Mouse (Mus musculus): Measurements from ENCODE around the gene Ift122. TPM values are rescaled to one million over a fixed set of nuclear protein-coding genes. Genes with fewer than 3 reads are reported as not detected.
A peak's percentile ranks its signal among the peaks of the same experiment; 100 is the strongest.

Ift122 gene
- polyA plus RNA-seq, 1 experiment from 2014 or later: 36.9 TPM

DNA sequence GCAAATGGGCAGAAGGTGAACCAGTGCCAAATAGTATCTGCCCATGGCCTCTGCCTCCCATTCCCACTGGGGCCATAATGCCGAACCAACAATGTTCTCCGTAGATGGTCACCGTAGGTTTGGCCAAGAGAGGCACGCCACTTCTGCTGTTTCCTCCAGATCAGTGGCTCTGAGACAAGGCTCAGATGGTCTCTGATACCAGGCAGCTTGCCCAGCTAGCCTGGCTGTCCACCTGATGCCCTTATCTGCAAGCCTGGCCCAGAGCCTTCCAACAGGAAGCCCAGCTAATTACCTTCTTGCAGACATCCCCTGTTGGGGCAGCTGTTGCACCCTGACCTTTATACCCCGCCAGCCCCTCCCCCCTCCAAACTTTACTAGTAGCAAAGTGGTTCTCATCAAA is 114.8 kb downstream of the Ift122 start:
- H3K27me3 ChIP-seq: no peaks in the 10 kb centered on the region
- no peaks in the 10 kb centered on the region for H3K9me3 ChIP-seq (replicated peaks)
- H3K4me3 ChIP-seq (replicated peaks): no peak overlapping the region
- peaks cover 34% of the 10 kb centered on the region for H3K4me1 ChIP-seq
- WGBS: 73% methylated on average over 5 of the region's 5 CpGs
- no peak overlapping the region for H3K4me2 ChIP-seq
- no peak for ATAC-seq (replicated peaks; ENCODE audit: low FRiP score)
- H3K36me3 ChIP-seq: peaks cover 76% of the 10 kb centered on the region
- no peak overlapping the region for H3K9ac ChIP-seq
- no peak overlapping the region for H3K27ac ChIP-seq

GRCm38 (mm10) chr6:115968700-115969099 is 115.4 kb downstream of the Ift122 start:
- Histone ChIP-seq H3K27ac (no peak overlapping the region), H3K9ac (no peak overlapping the region), H3K9me3 (replicated peaks) (no peaks in the 10 kb centered on the region), H3K4me3 (replicated peaks) (no peak overlapping the region), H3K36me3 (peaks cover 74% of the 10 kb centered on the region), H3K4me2 (no peak overlapping the region), H3K4me1 (peaks cover 37% of the 10 kb centered on the region), H3K27me3 (no peaks in the 10 kb centered on the region)
- 81% methylated on average over 6 of the region's 6 CpGs for WGBS
- no peak for ATAC-seq (replicated peaks; ENCODE audit: low FRiP score)

DNA sequence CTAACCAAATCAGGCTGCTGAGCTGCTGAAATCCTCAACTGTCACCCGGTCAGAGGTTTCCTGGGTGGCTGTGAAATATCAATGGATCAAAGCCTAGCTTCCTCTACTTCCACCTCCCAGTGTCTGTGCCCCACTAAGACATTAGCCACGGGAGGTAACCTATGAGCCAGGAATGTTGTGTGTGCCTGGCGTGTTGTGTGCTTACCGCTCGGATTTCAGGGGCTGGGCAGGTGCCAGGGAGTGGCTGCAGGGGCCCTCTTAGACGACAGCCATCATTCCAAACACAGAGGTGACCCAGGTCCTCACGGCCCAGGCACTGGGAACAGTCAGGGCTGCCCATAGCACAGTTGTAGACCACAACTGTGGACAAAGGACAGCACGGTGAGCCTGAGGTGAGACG is 115.8 kb downstream of the Ift122 start:
- Histone ChIP-seq H3K4me2 (no peak overlapping the region), H3K4me3 (replicated peaks) (no peak overlapping the region), H3K9ac (no peak overlapping the region), H3K9me3 (replicated peaks) (no peaks in the 10 kb centered on the region), H3K4me1 (peaks cover 40% of the 10 kb centered on the region), H3K27me3 (no peaks in the 10 kb centered on the region), H3K36me3 (peaks cover 75% of the 10 kb centered on the region), H3K27ac (no peak overlapping the region)
- WGBS: 72% methylated on average over 9 of the region's 9 CpGs
- ATAC-seq (replicated peaks; ENCODE audit: low FRiP score): no peak

- Histone ChIP-seq H3K9me3 (replicated peaks) (no peaks in the 10 kb centered on the region), H3K9ac (no peak overlapping the region), H3K27me3 (no peaks in the 10 kb centered on the region), H3K4me1 (peaks cover 40% of the 10 kb centered on the region), H3K4me2 (no peak overlapping the region), H3K27ac (no peak overlapping the region), H3K36me3 (peaks cover 80% of the 10 kb centered on the region), H3K4me3 (replicated peaks) (no peak overlapping the region)
- no peak for ATAC-seq (replicated peaks; ENCODE audit: low FRiP score)
- 56% methylated on average over 5 of the region's 6 CpGs for WGBS
Observed at GRCm38 (mm10) chr6:115969952-115970351, 116.7 kb downstream of the Ift122 start.

- Histone ChIP-seq H3K27ac (peak overlapping the region; percentile 49), H3K4me3 (replicated peaks) (no peak overlapping the region), H3K36me3 (peaks cover 80% of the 10 kb centered on the region), H3K9ac (no peak overlapping the region), H3K4me2 (no peak overlapping the region), H3K9me3 (replicated peaks) (no peaks in the 10 kb centered on the region), H3K27me3 (no peaks in the 10 kb centered on the region), H3K4me1 (peaks cover 42% of the 10 kb centered on the region)
- 35% methylated on average over 13 of the region's 13 CpGs for WGBS
- ATAC-seq (replicated peaks; ENCODE audit: low FRiP score): 0 out of 2 replicates have a peak, but pooled peaks have one; percentile 16
Observed at GRCm38 (mm10) chr6:115971273-115972060, 118.2 kb downstream of the Ift122 start.

DNA sequence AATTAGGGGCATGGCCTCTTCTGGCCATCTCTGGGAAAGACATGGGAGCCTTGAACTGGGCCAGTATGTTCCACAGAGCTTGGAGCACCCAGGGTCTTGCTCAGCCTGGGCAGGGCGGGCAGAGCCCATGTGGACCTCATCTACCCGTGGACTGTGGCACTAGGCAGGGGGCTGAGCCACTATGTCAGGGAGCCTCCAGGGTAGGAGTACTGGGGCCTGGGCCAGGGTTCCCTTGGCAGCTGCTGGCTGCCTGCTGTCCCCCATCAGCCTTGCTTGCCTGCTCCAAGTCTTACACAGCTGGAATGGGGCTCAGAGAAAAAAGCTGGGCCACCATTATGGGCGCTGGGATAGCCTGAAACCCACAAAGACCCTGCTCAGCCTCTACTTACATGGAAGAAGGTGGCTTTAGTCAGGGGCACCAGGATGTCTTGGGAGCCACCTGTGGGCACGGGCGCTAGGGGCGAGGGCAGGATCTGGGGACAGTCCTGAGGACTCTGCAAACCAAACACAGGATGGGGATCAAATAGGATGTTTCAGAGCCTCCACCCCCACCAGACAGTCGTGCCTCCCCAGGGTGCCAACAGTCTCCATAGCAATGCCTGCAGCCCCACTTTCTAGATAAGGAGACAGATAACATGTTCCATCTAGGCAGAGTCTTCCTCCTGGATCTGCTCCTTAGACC is 119.0 kb downstream of the Ift122 start:
- Histone ChIP-seq H3K4me3 (replicated peaks) (no peak overlapping the region), H3K36me3 (peaks cover 78% of the 10 kb centered on the region), H3K9ac (no peak overlapping the region), H3K4me2 (no peak overlapping the region), H3K9me3 (replicated peaks) (no peaks in the 10 kb centered on the region), H3K4me1 (peaks cover 46% of the 10 kb centered on the region), H3K27ac (0 out of 2 replicates have a peak overlapping the region, but pooled peaks have one; percentile 43), H3K27me3 (no peaks in the 10 kb centered on the region)
- ATAC-seq (replicated peaks; ENCODE audit: low FRiP score): no peak
- WGBS: 84% methylated on average over 7 of the region's 7 CpGs

DNA sequence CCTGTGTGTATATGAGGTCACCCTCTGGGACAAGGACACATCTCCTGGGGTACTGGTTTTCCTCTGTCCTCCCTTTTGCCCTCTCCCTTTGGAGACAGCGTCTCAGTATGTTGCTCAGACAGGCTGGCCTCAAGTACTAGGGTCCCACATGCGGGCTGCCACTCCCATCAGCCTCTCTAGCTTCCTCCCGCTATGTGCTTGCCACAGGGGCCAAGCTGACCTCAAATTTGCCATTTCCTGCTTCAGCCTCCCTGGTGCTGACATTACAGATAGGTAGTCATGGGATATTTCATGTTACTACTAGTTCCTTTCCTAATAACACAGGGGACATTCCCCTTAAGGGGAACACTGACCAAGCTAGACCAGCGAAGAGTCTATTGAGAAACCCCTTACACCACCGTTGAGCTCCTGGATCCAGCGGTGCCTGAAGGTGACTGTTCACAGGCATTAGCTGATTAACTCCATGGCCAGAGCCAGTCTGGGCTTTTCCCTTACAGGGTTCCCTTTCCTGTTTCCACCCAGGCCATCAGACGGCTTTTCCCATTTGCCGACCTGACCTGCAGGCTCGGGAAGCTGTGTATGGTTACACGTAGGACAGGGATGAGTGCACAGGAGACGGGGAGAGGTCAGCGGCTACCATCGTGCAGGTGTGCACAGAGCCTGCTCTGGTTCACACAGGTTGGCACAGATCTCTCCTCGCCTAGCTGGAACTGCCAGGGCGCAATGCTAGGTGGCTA is 120.0 kb downstream of the Ift122 start:
- WGBS: 65% methylated on average over 15 of the region's 15 CpGs
- peaks cover 78% of the 10 kb centered on the region for H3K36me3 ChIP-seq
- peaks cover 56% of the 10 kb centered on the region for H3K4me1 ChIP-seq
- peak overlapping the region; percentile 18; the same call in 1 of the 2 replicates for H3K27ac ChIP-seq
- no peaks in the 10 kb centered on the region for H3K9me3 ChIP-seq (replicated peaks)
- no peak overlapping the region for H3K4me3 ChIP-seq (replicated peaks)
- H3K27me3 ChIP-seq: no peaks in the 10 kb centered on the region
- no peak for ATAC-seq (replicated peaks; ENCODE audit: low FRiP score)
- no peak overlapping the region for H3K4me2 ChIP-seq
- H3K9ac ChIP-seq: no peak overlapping the region

GRCm38 (mm10) chr6:115973881-115974662 is 120.8 kb downstream of the Ift122 start:
- H3K4me1 ChIP-seq: peaks cover 58% of the 10 kb centered on the region
- H3K4me2 ChIP-seq: no peak overlapping the region
- no peaks in the 10 kb centered on the region for H3K27me3 ChIP-seq
- H3K9me3 ChIP-seq (replicated peaks): no peaks in the 10 kb centered on the region
- no peak overlapping the region for H3K4me3 ChIP-seq (replicated peaks)
- WGBS: 76% methylated on average over 16 of the region's 16 CpGs
- peak overlapping the region; percentile 18; the same call in 1 of the 2 replicates for H3K27ac ChIP-seq
- no peak overlapping the region for H3K9ac ChIP-seq
- no peak for ATAC-seq (replicated peaks; ENCODE audit: low FRiP score)
- peaks cover 78% of the 10 kb centered on the region for H3K36me3 ChIP-seq

DNA sequence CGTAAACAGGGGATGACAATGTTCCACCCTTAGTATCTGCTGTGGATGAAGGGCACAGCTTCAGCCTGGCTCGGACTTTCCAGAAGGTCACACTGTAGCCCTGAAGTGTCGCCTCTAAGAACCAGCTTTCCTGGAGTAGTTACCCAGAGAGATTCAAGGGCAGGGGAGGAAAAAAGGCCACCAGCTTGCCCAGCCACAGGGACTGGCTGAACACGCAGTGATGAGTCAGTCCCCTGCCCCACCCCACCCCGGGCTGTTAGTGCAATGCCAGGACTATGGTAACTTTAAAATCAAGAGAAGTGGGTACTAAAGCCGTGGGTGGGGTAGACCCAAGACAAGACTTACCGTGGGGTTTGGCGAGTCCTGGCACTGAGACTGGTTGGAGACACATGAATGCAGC is 122.3 kb downstream of the Ift122 start:
- peaks cover 78% of the 10 kb centered on the region for H3K36me3 ChIP-seq
- 81% methylated on average over 8 of the region's 8 CpGs for WGBS

More for the DNA sequence above, 122.3 kb downstream of the Ift122 start:
- no peaks in the 10 kb centered on the region for H3K27me3 ChIP-seq
- H3K4me2 ChIP-seq: no peak overlapping the region
- no peaks in the 10 kb centered on the region for H3K9me3 ChIP-seq (replicated peaks)
- H3K9ac ChIP-seq: no peak overlapping the region
- peaks cover 72% of the 10 kb centered on the region for H3K4me1 ChIP-seq
- no peak for ATAC-seq (replicated peaks; ENCODE audit: low FRiP score)
- H3K4me3 ChIP-seq (replicated peaks): no peak overlapping the region
- H3K27ac ChIP-seq: no peak overlapping the region

Data from kidney, embryonic 15.5 days (tissue).